Mouse (Mus musculus) erythroblast, embryonic 14.5 days (primary cell): ENCODE measurements around the gene Ppara.

Source experiments
- GATA1 ChIP-seq: IDR thresholded peaks from 2 replicates; pipeline ENCODE4 v1.6.1; 2012; ENCODE audit warnings: low read length, inconsistent platforms, mixed read lengths
- TAL1 ChIP-seq: IDR thresholded peaks from 3 replicates; pipeline ENCODE4 v1.6.1; 2012; ENCODE audit warnings: low read length, inconsistent platforms, mixed read lengths

DNA sequence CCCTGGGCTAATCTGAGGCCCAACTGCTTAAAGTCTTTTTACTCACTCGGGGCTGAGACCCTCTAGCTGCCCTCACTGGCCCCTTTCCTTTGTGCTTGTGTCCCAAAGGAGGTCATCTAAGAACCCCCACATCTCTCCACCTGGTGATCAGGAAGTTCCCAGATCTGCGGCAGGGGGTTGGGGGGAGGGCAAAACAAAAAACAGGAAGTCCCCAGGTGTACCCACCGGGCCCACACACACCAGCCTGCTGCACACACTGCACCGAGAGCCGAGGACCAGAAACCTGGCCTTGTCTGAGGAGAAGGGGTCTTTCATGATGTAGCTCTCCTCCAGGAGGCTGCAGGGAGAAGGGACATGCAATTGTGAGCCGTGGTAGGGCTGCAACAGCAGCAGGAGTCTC is 73.2 kb downstream of the Ppara start:
- TF ChIP-seq GATA1 (no peak), TAL1 (no peak)
